Mouse (Mus musculus) adrenal gland, adult 2 months (tissue): Measurements from ENCODE around the gene Vps26b. TPM values are rescaled to one million over a fixed set of nuclear protein-coding genes. Genes with fewer than 3 reads are reported as not detected.
A peak's percentile ranks its signal among the peaks of the same experiment; 100 is the strongest.

Experiments used
- DNase-seq: peaks from one replicate; pipeline ENCODE4 v3.0.0; 2021
- long read RNA-seq: library from polyadenylated mRNA; stranded (forward); transcript quantifications from one replicate; pipeline ENCODE4 v2.0.0, GENCODE M21; 2021
- polyA plus RNA-seq: library from polyadenylated mRNA; depleted of rRNA; stranded (reverse); fragments of >200 nt; gene quantifications from 2 replicates; pipeline ENCODE4 v1.2.3, GENCODE M21; 2012; rRNA removed
- total RNA-seq, 2 experiments: library from RNA; stranded (reverse); gene quantifications; 2 replicates each; pipeline ENCODE4 v1.2.3; 2021

Gene Vps26b
- total RNA-seq (10 to 100 TPM; 34.4 to 38.0 TPM), polyA plus RNA-seq (46.6 and 51.2 TPM in 2 replicates)
- long read RNA-seq, transcript Vps26b-201 (6 exons, 3,575 nt), result major isoform, 25 of 28 reads
- long read RNA-seq, partial matches to known transcripts, result 2 of 28 reads
- long read RNA-seq, other reads (novel, unspliced or antisense), result 1 of 28 reads

GRCm38 (mm10) chr9:27029828-27030762 is at the start of gene Vps26b, which contains the start of gene Ncapd3:
Gene Vps26b (minus strand): TSS chr9:27030065.
Gene Ncapd3 (plus strand): TSS chr9:27030175.
- peak; percentile 96 for DNase-seq

GRCm38 (mm10) chr9:27075812-27076211 is 45.9 kb upstream of the Vps26b start:
- no peak for DNase-seq

- DNase-seq, result no peak
Observed at GRCm38 (mm10) chr9:27074677-27075076, 44.8 kb upstream of the Vps26b start.

GRCm38 (mm10) chr9:27070895-27071294 is 41.0 kb upstream of the Vps26b start:
- DNase-seq, result no peak

GRCm38 (mm10) chr9:27058341-27058740 is 28.5 kb upstream of the Vps26b start:
- DNase-seq, result no peak

- DNase-seq, result no peak
Observed at GRCm38 (mm10) chr9:27049492-27049891, 19.6 kb upstream of the Vps26b start.

- DNase-seq, result no peak
Observed at GRCm38 (mm10) chr9:27043892-27044291, 14.0 kb upstream of the Vps26b start.

- DNase-seq, result no peak
Observed at GRCm38 (mm10) chr9:27030763-27031100, 867 bp upstream of the Vps26b start.

GRCm38 (mm10) chr9:27029022-27029827 is 640 bp downstream of the Vps26b start:
- DNase-seq, result peak; percentile 56

GRCm38 (mm10) chr9:27026708-27027107 is 3.2 kb downstream of the Vps26b start:
- no peak for DNase-seq

GRCm38 (mm10) chr9:27023681-27024080 is 6.2 kb downstream of the Vps26b start:
- no peak for DNase-seq

GRCm38 (mm10) chr9:27018961-27019360 is 10.9 kb downstream of the Vps26b start:
- no peak for DNase-seq

- DNase-seq, result no peak
Observed at GRCm38 (mm10) chr9:27011572-27011971, 18.3 kb downstream of the Vps26b start.

- DNase-seq, result no peak
Observed at GRCm38 (mm10) chr9:27009231-27009630, 20.6 kb downstream of the Vps26b start.

GRCm38 (mm10) chr9:27006866-27007265 is 23.0 kb downstream of the Vps26b start:
- no peak for DNase-seq

GRCm38 (mm10) chr9:27005933-27006332 is 23.9 kb downstream of the Vps26b start:
- no peak for DNase-seq

GRCm38 (mm10) chr9:27005231-27005630 is 24.6 kb downstream of the Vps26b start:
- DNase-seq, result no peak

GRCm38 (mm10) chr9:26999461-27000395 is 30.1 kb downstream of the Vps26b start, which contains the start of the genes Acad8 and Thyn1:
Gene Acad8 (minus strand): TSS chr9:26999566.
Gene Thyn1 (plus strand): TSS chr9:26999710.
- DNase-seq, result peak; percentile 97

- DNase-seq, result no peak
Observed at GRCm38 (mm10) chr9:26998669-26999460, 31.0 kb downstream of the Vps26b start.

GRCm38 (mm10) chr9:26997501-26997900 is 32.4 kb downstream of the Vps26b start:
- no peak for DNase-seq
